ENCODE assay signal across 9 mouse cellular contexts in genomic region chr6:17770645-17771345, GRCm38 (mm10).
A peak's percentile ranks its signal among the peaks of the same experiment; 100 is the strongest.
DNase-seq lines count a peak whose midpoint lies in the region; ATAC-seq and TF ChIP-seq lines count a peak whose summit lies in the region.
"Had no signal": no experiment of that assay in that cellular context is flagged by ENCODE, and none has a peak within 500 bp of the region (broad histone marks: within the 10 kb centered on the region; RNA-seq: fewer than 3 reads in every experiment).

No protein-coding gene starts in this region.

- H3K27ac ChIP-seq in heart, embryonic 11.5 days (ENCODE audit: low read depth, low read length), result no peak overlapping the region
- H3K27ac ChIP-seq in forebrain, embryonic 14.5 days (ENCODE audit: low read depth, low read length), result peak overlapping the region; percentile 21; the same call in 1 of the 2 replicates
- H3K27ac ChIP-seq in liver, embryonic 13.5 days, result peak overlapping the region; percentile 73

- H3K4me1 ChIP-seq in heart, embryonic 11.5 days (ENCODE audit: control insufficient read depth, insufficient read depth, low read length), result peaks cover 12% of the 10 kb centered on the region
- peaks cover 73% of the 10 kb centered on the region for H3K4me1 ChIP-seq in G1E (ENCODE audit: insufficient read depth, low read depth, low read length)
- H3K4me1 ChIP-seq in forebrain, embryonic 14.5 days (ENCODE audit: control insufficient read depth, insufficient read depth, low read length), result peaks cover 11% of the 10 kb centered on the region
- peaks cover 62% of the 10 kb centered on the region for H3K4me1 ChIP-seq in liver, embryonic 13.5 days (replicated peaks)

- no peak for TF ChIP-seq CTCF in G1E (IDR thresholded peaks at IDR 0.05; ENCODE audit: low read depth, low read length)

- 48% methylated on average over 8 of the region's 8 CpGs for WGBS in heart, embryonic 11.5 days (ENCODE audit: insufficient replicate concordance)
- WGBS in forebrain, embryonic 14.5 days, result 12% methylated on average over 8 of the region's 8 CpGs
- WGBS in liver, embryonic 13.5 days (ENCODE audit: insufficient replicate concordance), result 32% methylated on average over 8 of the region's 8 CpGs

- no peak overlapping the region for H3K4me3 ChIP-seq in heart, embryonic 11.5 days (ENCODE audit: low read depth, low read length)
- H3K4me3 ChIP-seq in G1E (ENCODE audit: low read depth, low read length), result peak overlapping the region; percentile 44; the same call in 1 of the 2 replicates
- H3K4me3 ChIP-seq in forebrain, embryonic 14.5 days (ENCODE audit: low read depth, low read length), result no peak overlapping the region
- no peak overlapping the region for H3K4me3 ChIP-seq in liver, embryonic 13.5 days (replicated peaks)

- 0 out of 2 replicates have a peak overlapping the region, but pooled peaks have one; percentile 3 for H3K4me2 ChIP-seq in heart, embryonic 11.5 days
- H3K4me2 ChIP-seq in forebrain, embryonic 14.5 days (ENCODE audit: low read length), result peak overlapping the region; percentile 8; the same call in 1 of the 2 replicates
- peak overlapping the region; percentile 34 for H3K4me2 ChIP-seq in liver, embryonic 13.5 days

- H3K27me3 ChIP-seq in heart, embryonic 11.5 days (ENCODE audit: control insufficient read depth, insufficient read depth, low read length), result no peaks in the 10 kb centered on the region
- no peaks in the 10 kb centered on the region for H3K27me3 ChIP-seq in G1E (ENCODE audit: insufficient read depth, low read length)
- no peaks in the 10 kb centered on the region for H3K27me3 ChIP-seq in forebrain, embryonic 14.5 days (replicated peaks; ENCODE audit: control insufficient read depth, insufficient read depth, low read length)
- H3K27me3 ChIP-seq in liver, embryonic 13.5 days, result no peaks in the 10 kb centered on the region

- no peak for DNase-seq in heart, adult 8-10 months (ENCODE audit: low spot score)
- peak; percentile 29 for DNase-seq in G1E (ENCODE audit: low spot score)
- DNase-seq in forebrain, embryonic 14.5 days (ENCODE audit: low spot score), result peak; percentile 38
- no peak for DNase-seq in liver, embryonic 13.5 days
- no peak for DNase-seq in cerebellum, postnatal 10 days
- DNase-seq in yolk sac, embryonic 10.5 days (ENCODE audit: low spot score), result no peak
- DNase-seq: heart, postnatal 10 days had no signal

- no peaks in the 10 kb centered on the region for H3K36me3 ChIP-seq in heart, embryonic 11.5 days (ENCODE audit: control insufficient read depth, insufficient read depth, low read length)
- peaks cover 24% of the 10 kb centered on the region for H3K36me3 ChIP-seq in G1E (replicated peaks)
- H3K36me3 ChIP-seq in forebrain, embryonic 14.5 days (ENCODE audit: control insufficient read depth, insufficient read depth, low read length), result no peaks in the 10 kb centered on the region
- no peaks in the 10 kb centered on the region for H3K36me3 ChIP-seq in liver, embryonic 13.5 days

- no peak overlapping the region for H3K9ac ChIP-seq in heart, embryonic 11.5 days (ENCODE audit: low read depth, low read length)
- no peak overlapping the region for H3K9ac ChIP-seq in forebrain, embryonic 14.5 days (ENCODE audit: low read length)
- H3K9ac ChIP-seq in liver, embryonic 13.5 days, result peak overlapping the region; percentile 42; the same call in 1 of the 2 replicates

- no peak for ATAC-seq in heart, embryonic 11.5 days (replicated peaks; ENCODE audit: insufficient number of reproducible peaks, low FRiP score, low TSS enrichment)
- ATAC-seq in G1E (ENCODE audit: extremely low read depth, insufficient number of reproducible peaks, low FRiP score, poor library complexity, severe bottlenecking), result peak; percentile 71
- ATAC-seq in forebrain, embryonic 14.5 days, result peak; percentile 60; the same call in 1 of the 2 replicates
- ATAC-seq in liver, embryonic 13.5 days (ENCODE audit: low read depth), result peak; percentile 52; the same call in 1 of the 2 replicates
- ATAC-seq in activated CD4-positive, CD25-positive, alpha-beta regulatory T cell, adult 4 months, result no peak

- no peaks in the 10 kb centered on the region for H3K9me3 ChIP-seq in heart, embryonic 11.5 days (replicated peaks; ENCODE audit: control insufficient read depth, low read length)
- no peaks in the 10 kb centered on the region for H3K9me3 ChIP-seq in G1E (replicated peaks)
- no peaks in the 10 kb centered on the region for H3K9me3 ChIP-seq in forebrain, embryonic 14.5 days (replicated peaks; ENCODE audit: control insufficient read depth, low read length)
- H3K9me3 ChIP-seq in liver, embryonic 13.5 days (replicated peaks), result no peaks in the 10 kb centered on the region

Comparison
In these comparisons a context has a peak if more than half of its experiments do, and no peak if none do; other contexts are left out.
1. ATAC-seq: peak in G1E (single experiment), forebrain, embryonic 14.5 days (single experiment) and liver, embryonic 13.5 days (single experiment); none in heart, embryonic 11.5 days (single experiment) and activated CD4-positive, CD25-positive, alpha-beta regulatory T cell, adult 4 months (single experiment).
2. DNase-seq: peak in G1E (single experiment) and forebrain, embryonic 14.5 days (single experiment); none in heart, adult 8-10 months (single experiment), liver, embryonic 13.5 days (single experiment), cerebellum, postnatal 10 days (0 of 2) and yolk sac, embryonic 10.5 days (single experiment).
3. Peak in every context shown above with its lines, with median percentiles within 50 percentile points of each other: H3K4me2 ChIP-seq.